Mouse (Mus musculus) forebrain, embryonic 10.5 days (tissue): Measurements from ENCODE around the gene Gm1330. TPM values are rescaled to one million over a fixed set of nuclear protein-coding genes. Genes with fewer than 3 reads are reported as not detected.
"Not testable (repeated sequence)": the region's sequence is repeated elsewhere in the genome, so short reads cannot be mapped to it uniquely, and the experiment has no call there.

Source experiments
- DNase-seq: peaks from one replicate; pipeline ENCODE4 v3.0.0-alpha.2; 2017; ENCODE audit warnings: low spot score; ENCODE audit errors: extremely low spot score
- H3K27ac ChIP-seq: fragments of 300-500 bp; sonication (generic); 2 replicates; pipeline ENCODE4 v1.5.1; 2016; ENCODE audit warnings: mild to moderate bottlenecking
- H3K27me3 ChIP-seq: fragments of 300-500 bp; sonication (generic); 2 replicates; pipeline ENCODE4 v1.6.1; 2016; ENCODE audit warnings: mild to moderate bottlenecking; ENCODE audit not compliant: poor library complexity, severe bottlenecking
- H3K36me3 ChIP-seq: fragments of 300-500 bp; sonication (generic); replicated peaks from 2 replicates; pipeline ENCODE4 v1.6.1; 2016; ENCODE audit warnings: mild to moderate bottlenecking, moderate library complexity
- H3K4me1 ChIP-seq: fragments of 300-500 bp; sonication (generic); 2 replicates; pipeline ENCODE4 v1.6.1; 2016
- H3K4me3 ChIP-seq: fragments of 300-500 bp; sonication (generic); 2 replicates; pipeline ENCODE4 v1.5.1; 2016; ENCODE audit warnings: mild to moderate bottlenecking, moderate library complexity
- H3K9me3 ChIP-seq: fragments of 300-500 bp; sonication (generic); 2 replicates; pipeline ENCODE4 v1.6.1; 2016; ENCODE audit warnings: mild to moderate bottlenecking, moderate library complexity
- WGBS: fragments of 180-500 bp; shearing (Covaris S2); methylation state at CpG from one replicate; pipeline ENCODE4 v1.1.7; 2016; 5-methylcytosine and 5-hydroxymethylcytosine counted together
- polyA plus RNA-seq: library from polyadenylated mRNA; unstranded; fragments of >200 nt; fragmentation: Nextera tagmentation; extraction: Ambion mirVana; gene quantifications from 2 replicates; pipeline ENCODE4 v1.2.1, GENCODE M21; 2016

The Gm1330 gene
- not detected in 2 replicates for polyA plus RNA-seq

GRCm38 (mm10) chr2:149003151-149003550 is at the start of gene Gm1330:
Gm1330 (minus strand) TSS chr2:149003251.
- Histone ChIP-seq H3K27ac (no peak within 1 kb of the TSS), H3K4me3 (no peak within 1 kb of the TSS), H3K36me3 (no peaks in the 10 kb centered on the region), H3K4me1 (no peaks in the 10 kb centered on the region), H3K9me3 (peaks cover 5% of the 10 kb centered on the region; the same call in 1 of the 2 replicates), H3K27me3 (no peaks in the 10 kb centered on the region)
- no peak for DNase-seq

- not testable (repeated sequence) for H3K36me3 ChIP-seq, DNase-seq, H3K4me3 ChIP-seq, H3K4me1 ChIP-seq, H3K27me3 ChIP-seq, H3K9me3 ChIP-seq, H3K27ac ChIP-seq
- 81% methylated on average over 5 of the region's 5 CpGs for WGBS
Measured at GRCm38 (mm10) chr2:149017137-149017536, 14.1 kb upstream of the Gm1330 start, which contains the start of gene Gm10750. Gm10750 (minus strand) TSS chr2:149017237.

GRCm38 (mm10) chr2:149004826-149005225 is 1.8 kb upstream of the Gm1330 start:
- 80% methylated on average over 2 of the region's 2 CpGs for WGBS
- peaks cover 5% of the 10 kb centered on the region; the same call in 1 of the 2 replicates for H3K9me3 ChIP-seq
- no peaks in the 10 kb centered on the region for H3K27me3 ChIP-seq
- H3K4me3 ChIP-seq = no peak overlapping the region
- no peaks in the 10 kb centered on the region for H3K36me3 ChIP-seq
- H3K27ac ChIP-seq = no peak overlapping the region
- DNase-seq = no peak
- H3K4me1 ChIP-seq = no peaks in the 10 kb centered on the region

GRCm38 (mm10) chr2:148995133-148995532 is 7.9 kb downstream of the Gm1330 start:
- H3K9me3 ChIP-seq = no peaks in the 10 kb centered on the region
- H3K36me3 ChIP-seq = no peaks in the 10 kb centered on the region
- no peaks in the 10 kb centered on the region for H3K4me1 ChIP-seq
- 91% methylated on average over 2 of the region's 2 CpGs for WGBS
- H3K27ac ChIP-seq = no peak overlapping the region
- DNase-seq = no peak
- no peak overlapping the region for H3K4me3 ChIP-seq
- no peaks in the 10 kb centered on the region for H3K27me3 ChIP-seq

Other genes starting within 250 kb of the Gm1330 start
- gene Cst11, start 231.8 kb downstream of the Gm1330 start, polyA plus RNA-seq = not detected in 2 replicates
- not detected in 2 replicates for gene 8030411F24Rik, start 221.2 kb downstream of the Gm1330 start, polyA plus RNA-seq
- not detected in 2 replicates for gene Cst12, start 213.9 kb downstream of the Gm1330 start, polyA plus RNA-seq
- not detected in 2 replicates for gene Cst8, start 204.5 kb downstream of the Gm1330 start, polyA plus RNA-seq
- not detected in 2 replicates for gene Cst13, start 183.2 kb downstream of the Gm1330 start, polyA plus RNA-seq
- gene Cst9, start 168.1 kb downstream of the Gm1330 start, polyA plus RNA-seq = not detected in 2 replicates
- gene 9230104L09Rik, start 138.2 kb downstream of the Gm1330 start, polyA plus RNA-seq = not detected in 2 replicates
- gene Cst3, start 127.6 kb downstream of the Gm1330 start, polyA plus RNA-seq = 287 and 297 TPM in 2 replicates
- gene Gm10750, start 14.0 kb upstream of the Gm1330 start, polyA plus RNA-seq = not detected in 2 replicates